Mouse (Mus musculus) stomach, postnatal 0 days (tissue): ENCODE measurements around the gene Trmt1. TPM values are rescaled to one million over a fixed set of nuclear protein-coding genes. Genes with fewer than 3 reads are reported as not detected.

ENCODE experiments used
- ATAC-seq: fragments of 200-750 bp; cut with Nextera tagmentation; 2 replicates; pipeline ENCODE4 v1.8.0; 2017; ENCODE audit not compliant: low FRiP score, low TSS enrichment
- DNase-seq: peaks from one replicate; pipeline ENCODE4 v3.0.0-alpha.2; 2016; ENCODE audit warnings: low spot score
- H3K27ac ChIP-seq: fragments of 300-500 bp; sonication (generic); replicated peaks from 2 replicates; pipeline ENCODE4 v1.5.1; 2014; ENCODE audit warnings: mild to moderate bottlenecking, control low read depth
- H3K27me3 ChIP-seq: fragments of 300-500 bp; sonication (generic); 2 replicates; pipeline ENCODE4 v1.6.1; 2014; ENCODE audit warnings: low read length; ENCODE audit not compliant: control insufficient read depth, insufficient read depth
- H3K36me3 ChIP-seq: fragments of 300-500 bp; sonication (generic); 2 replicates; pipeline ENCODE4 v1.6.1; 2014; ENCODE audit warnings: low read length, mixed read lengths; ENCODE audit not compliant: control insufficient read depth, insufficient read depth
- H3K4me1 ChIP-seq: fragments of 300-500 bp; sonication (generic); replicated peaks from 2 replicates; pipeline ENCODE4 v1.6.1; 2014; ENCODE audit warnings: antibody characterized with exemption; ENCODE audit not compliant: control insufficient read depth, insufficient read depth
- H3K4me2 ChIP-seq: fragments of 300-500 bp; sonication (generic); replicated peaks from 2 replicates; pipeline ENCODE4 v1.6.1; 2014; ENCODE audit warnings: low read depth, mild to moderate bottlenecking, control low read depth, moderate library complexity
- H3K4me3 ChIP-seq: fragments of 300-500 bp; sonication (generic); 2 replicates; pipeline ENCODE4 v1.5.1; 2014; ENCODE audit warnings: low read depth, low read length, control low read depth
- H3K9ac ChIP-seq: fragments of 300-500 bp; sonication (generic); 2 replicates; pipeline ENCODE4 v1.6.1; 2014; ENCODE audit warnings: mild to moderate bottlenecking, low read length, control low read depth, mixed read lengths
- H3K9me3 ChIP-seq: fragments of 300-500 bp; sonication (generic); 2 replicates; pipeline ENCODE4 v1.6.1; 2016; ENCODE audit warnings: low read length; ENCODE audit not compliant: control insufficient read depth
- CTCF ChIP-seq: IDR thresholded peaks from 2 replicates; pipeline ENCODE4 v1.5.1; 2016; ENCODE audit warnings: antibody characterized with exemption, low read depth, mild to moderate bottlenecking, moderate library complexity
- EP300 ChIP-seq: optimal IDR thresholded peaks from 2 replicates; pipeline ENCODE3; 2016; ENCODE audit warnings: antibody characterized with exemption
- WGBS: fragments of 180-500 bp; shearing (Covaris S2); extraction: QIAGEN DNeasy Blood & Tissue Kit; methylation state at CpG from one replicate; pipeline ENCODE4 v1.1.7; 2014; 5-methylcytosine and 5-hydroxymethylcytosine counted together
- polyA plus RNA-seq: library from polyadenylated mRNA; unstranded; fragments of >200 nt; fragmentation: Nextera tagmentation; extraction: Ambion mirVana; gene quantifications from 2 replicates; pipeline ENCODE4 v1.2.1, GENCODE M21; 2015

The Trmt1 gene
- polyA plus RNA-seq, 1 experiment from 2014 or later, result 45.1 TPM

DNA sequence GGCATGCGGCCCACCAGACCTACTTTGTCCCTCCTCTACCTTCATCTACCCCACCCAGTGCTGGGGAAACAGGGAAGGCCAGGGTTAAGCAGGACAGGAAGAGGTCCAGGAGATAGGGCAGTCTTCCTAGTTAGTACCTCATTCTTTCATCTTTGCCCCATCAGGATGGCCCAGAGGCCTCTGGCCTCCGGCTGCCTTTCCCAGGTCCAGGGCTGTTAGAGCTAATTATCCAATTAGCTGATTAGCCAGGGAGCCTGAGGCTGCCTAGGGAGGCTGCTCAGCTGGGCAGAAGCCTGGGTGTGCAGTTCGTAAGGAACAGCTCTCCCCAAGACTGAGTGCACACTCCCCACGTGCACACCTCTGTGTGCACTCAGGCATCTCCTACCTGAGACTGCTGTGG is 27.3 kb downstream of the Trmt1 start:
- 53% methylated on average over 4 of the region's 4 CpGs for WGBS
- DNase-seq (no peak), ATAC-seq (no peak)
- peaks cover 17% of the 10 kb centered on the region for H3K36me3 ChIP-seq
- no peak overlapping the region for H3K4me2 ChIP-seq
- H3K27ac ChIP-seq, result peak overlapping the region; percentile 82
- H3K9me3 ChIP-seq, result no peaks in the 10 kb centered on the region
- peaks cover 11% of the 10 kb centered on the region for H3K4me1 ChIP-seq
- H3K27me3 ChIP-seq, result no peaks in the 10 kb centered on the region
- peak overlapping the region; percentile 39 for H3K9ac ChIP-seq
- TF ChIP-seq EP300 (no peak), CTCF (no peak)
- no peak overlapping the region for H3K4me3 ChIP-seq

- H3K9ac ChIP-seq, result peak overlapping the region; percentile 18; the same call in 1 of the 2 replicates
- no peaks in the 10 kb centered on the region for H3K27me3 ChIP-seq
- no peak overlapping the region for H3K4me3 ChIP-seq
- 81% methylated on average over 4 of the region's 4 CpGs for WGBS
- peak overlapping the region; percentile 82 for H3K27ac ChIP-seq
- TF ChIP-seq EP300 (no peak), CTCF (no peak)
- H3K9me3 ChIP-seq, result no peaks in the 10 kb centered on the region
- DNase-seq (no peak), ATAC-seq (no peak)
- H3K4me2 ChIP-seq, result no peak overlapping the region
- H3K36me3 ChIP-seq, result peaks cover 22% of the 10 kb centered on the region
- H3K4me1 ChIP-seq, result peaks cover 11% of the 10 kb centered on the region
Measured at GRCm38 (mm10) chr8:84714161-84714560, 28.1 kb downstream of the Trmt1 start.

DNA sequence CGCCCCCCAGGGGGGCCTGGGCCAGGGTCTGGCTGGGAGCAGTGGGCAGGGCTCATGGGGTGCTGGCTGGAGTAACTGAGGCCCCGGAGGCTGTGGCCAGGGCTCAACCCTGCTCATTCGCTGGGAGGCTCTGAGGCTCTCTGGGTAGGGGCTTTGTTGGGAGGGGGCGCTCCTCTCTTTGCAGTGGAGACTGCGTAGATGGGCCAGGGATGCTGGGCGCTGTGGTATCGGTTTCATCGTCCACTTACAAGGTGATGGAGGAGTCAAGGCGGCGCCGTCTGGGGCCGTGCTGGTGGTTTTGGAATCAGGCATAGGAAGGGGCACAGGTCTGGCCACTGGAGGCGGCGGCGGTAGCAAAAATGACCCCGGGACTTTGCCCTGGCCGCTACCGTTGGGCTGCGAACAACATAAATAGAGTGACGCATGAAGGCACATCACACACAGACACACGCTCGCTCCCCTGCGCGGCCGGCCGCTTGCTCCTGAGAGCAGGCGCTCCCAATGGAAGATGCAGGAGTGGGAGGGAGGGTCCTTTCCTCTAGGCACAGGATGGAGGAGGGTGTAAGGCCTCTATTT is 29.9 kb downstream of the Trmt1 start:
- WGBS, result 52% methylated on average over 27 of the region's 27 CpGs
- Histone ChIP-seq H3K4me3 (no peak overlapping the region), H3K4me2 (no peak overlapping the region)

GRCm38 (mm10) chr8:84716790-84717189 is 30.7 kb downstream of the Trmt1 start:
- no peaks in the 10 kb centered on the region for H3K9me3 ChIP-seq
- H3K4me1 ChIP-seq, result peaks cover 11% of the 10 kb centered on the region
- ATAC-seq (no peak), DNase-seq (no peak)
- H3K4me2 ChIP-seq, result no peak overlapping the region
- H3K36me3 ChIP-seq, result peaks cover 34% of the 10 kb centered on the region
- no peaks in the 10 kb centered on the region for H3K27me3 ChIP-seq
- H3K4me3 ChIP-seq, result no peak overlapping the region
- H3K27ac ChIP-seq, result no peak overlapping the region
- TF ChIP-seq CTCF (no peak), EP300 (no peak)
- 84% methylated on average over 11 of the region's 11 CpGs for WGBS
- H3K9ac ChIP-seq, result no peak overlapping the region

More for the DNA sequence above, 29.9 kb downstream of the Trmt1 start:
- Histone ChIP-seq H3K9me3 (no peaks in the 10 kb centered on the region), H3K27me3 (no peaks in the 10 kb centered on the region), H3K27ac (no peak overlapping the region), H3K4me1 (peaks cover 11% of the 10 kb centered on the region), H3K36me3 (peaks cover 32% of the 10 kb centered on the region), H3K9ac (peak overlapping the region; percentile 35; the same call in 1 of the 2 replicates)
- no peak for DNase-seq
- TF ChIP-seq CTCF (no peak), EP300 (no peak)
- no peak for ATAC-seq

GRCm38 (mm10) chr8:84718476-84718875 is 32.4 kb downstream of the Trmt1 start:
- H3K27ac ChIP-seq, result 0 out of 2 replicates have a peak overlapping the region, but pooled peaks have one; percentile 8
- 81% methylated on average over 5 of the region's 5 CpGs for WGBS
- no peak overlapping the region for H3K4me2 ChIP-seq
- TF ChIP-seq CTCF, result no peak
- TF ChIP-seq EP300, result no peak
- H3K4me3 ChIP-seq, result no peak overlapping the region
- no peaks in the 10 kb centered on the region for H3K9me3 ChIP-seq
- no peaks in the 10 kb centered on the region for H3K27me3 ChIP-seq
- H3K9ac ChIP-seq, result no peak overlapping the region
- H3K4me1 ChIP-seq, result peaks cover 15% of the 10 kb centered on the region
- ATAC-seq (no peak), DNase-seq (no peak)
- peaks cover 34% of the 10 kb centered on the region for H3K36me3 ChIP-seq

DNA sequence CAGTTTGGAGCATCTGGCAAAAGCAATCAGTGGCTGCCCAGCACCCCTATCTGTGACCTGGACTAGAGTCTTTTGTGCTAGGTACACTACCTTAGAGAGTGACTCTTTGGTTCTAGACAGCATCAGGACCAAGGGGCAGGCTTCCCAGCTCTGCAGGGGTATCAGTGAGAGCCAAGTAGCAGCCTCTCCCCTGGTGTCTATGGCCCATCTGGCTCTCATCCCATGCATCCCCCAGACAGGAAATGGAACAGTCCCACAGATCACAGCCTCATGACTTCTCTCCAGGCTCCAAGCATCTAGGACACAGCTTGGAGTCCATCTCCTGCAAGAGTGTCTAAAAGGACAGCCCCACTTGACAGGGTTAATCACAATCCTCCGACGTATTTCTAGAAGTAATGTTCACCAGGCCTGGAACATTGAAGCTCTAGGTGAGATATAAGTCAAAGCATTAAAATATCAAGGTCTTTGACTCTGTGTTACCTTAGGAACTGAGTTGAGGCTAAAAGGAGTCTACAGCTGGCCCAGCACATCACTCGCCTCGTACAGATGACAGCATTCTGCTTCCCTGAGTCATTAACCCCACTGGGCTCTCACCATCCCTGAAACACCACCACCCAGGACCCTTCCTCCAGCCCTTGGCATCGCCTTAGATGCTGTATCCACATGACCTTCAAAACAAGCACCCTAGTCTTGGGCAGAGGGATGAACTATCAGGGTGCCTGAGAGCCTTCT is 33.0 kb downstream of the Trmt1 start:
- DNase-seq (no peak), ATAC-seq (no peak)
- H3K36me3 ChIP-seq, result peaks cover 34% of the 10 kb centered on the region
- H3K9me3 ChIP-seq, result no peaks in the 10 kb centered on the region
- no peaks in the 10 kb centered on the region for H3K27me3 ChIP-seq
- 0 out of 2 replicates have a peak overlapping the region, but pooled peaks have one; percentile 8 for H3K27ac ChIP-seq
- TF ChIP-seq CTCF (no peak), EP300 (no peak)
- H3K9ac ChIP-seq, result no peak overlapping the region
- H3K4me2 ChIP-seq, result no peak overlapping the region
- 71% methylated on average over 5 of the region's 5 CpGs for WGBS
- H3K4me3 ChIP-seq, result no peak overlapping the region
- H3K4me1 ChIP-seq, result peaks cover 18% of the 10 kb centered on the region
